Mouse (Mus musculus) hindbrain, embryonic 12.5 days (tissue): Measurements from ENCODE around the gene Slc25a14. TPM values are rescaled to one million over a fixed set of nuclear protein-coding genes. Genes with fewer than 3 reads are reported as not detected.

Experiments
- ATAC-seq: fragments of 200-750 bp; cut with Nextera tagmentation; 2 replicates; pipeline ENCODE4 v1.8.0; 2017; ENCODE audit warnings: moderate TSS enrichment; ENCODE audit not compliant: low FRiP score
- H3K27ac ChIP-seq: fragments of 300-500 bp; sonication (generic); 2 replicates; pipeline ENCODE4 v1.5.1; 2016; ENCODE audit warnings: mild to moderate bottlenecking
- H3K27me3 ChIP-seq: fragments of 300-500 bp; sonication (generic); 2 replicates; pipeline ENCODE4 v1.6.1; 2016; ENCODE audit warnings: mild to moderate bottlenecking
- H3K36me3 ChIP-seq: fragments of 300-500 bp; sonication (generic); 2 replicates; pipeline ENCODE4 v1.6.1; 2016; ENCODE audit warnings: mild to moderate bottlenecking
- H3K4me1 ChIP-seq: fragments of 300-500 bp; sonication (generic); 2 replicates; pipeline ENCODE4 v1.6.1; 2016
- H3K4me2 ChIP-seq: fragments of 300-500 bp; sonication (generic); replicated peaks from 2 replicates; pipeline ENCODE4 v1.6.1; 2016; ENCODE audit warnings: mild to moderate bottlenecking
- H3K4me3 ChIP-seq: fragments of 300-500 bp; sonication (generic); 2 replicates; pipeline ENCODE4 v1.5.1; 2016; ENCODE audit warnings: mild to moderate bottlenecking
- H3K9ac ChIP-seq: fragments of 300-500 bp; sonication (generic); 2 replicates; pipeline ENCODE4 v1.6.1; 2016; ENCODE audit warnings: mild to moderate bottlenecking, moderate library complexity
- H3K9me3 ChIP-seq: fragments of 300-500 bp; sonication (generic); replicated peaks from 2 replicates; pipeline ENCODE4 v1.6.1; 2016; ENCODE audit warnings: mild to moderate bottlenecking
- WGBS: fragments of 180-500 bp; shearing (Covaris S2); methylation state at CpG from one replicate; pipeline ENCODE4 v1.1.7; 2016; 5-methylcytosine and 5-hydroxymethylcytosine counted together
- microRNA-seq: library from miRNA; unstranded; fragments of <30 nt; microRNA quantifications from one replicate; pipeline ENCODE4, GENCODE M21; 2017
- polyA plus RNA-seq: library from polyadenylated mRNA; unstranded; fragments of >200 nt; fragmentation: Nextera tagmentation; extraction: Ambion mirVana; gene quantifications from 2 replicates; pipeline ENCODE4 v1.2.1, GENCODE M21; 2016

The Slc25a14 gene
- polyA plus RNA-seq, 1 experiment from 2014 or later = 26.9 TPM

GRCm38 (mm10) chrX:48669588-48669987 lies 46.4 kb downstream of the Slc25a14 start:
- ATAC-seq = no peak
- Histone ChIP-seq H3K36me3 (no peaks in the 10 kb centered on the region), H3K4me2 (no peak overlapping the region), H3K9me3 (no peaks in the 10 kb centered on the region), H3K27ac (no peak overlapping the region), H3K4me3 (no peak overlapping the region), H3K4me1 (no peaks in the 10 kb centered on the region), H3K9ac (no peak overlapping the region), H3K27me3 (no peaks in the 10 kb centered on the region)
- WGBS = 68% methylated on average over 3 of the region's 3 CpGs

GRCm38 (mm10) chrX:48671714-48672113 lies 48.5 kb downstream of the Slc25a14 start:
- no peak overlapping the region for H3K9ac ChIP-seq
- no peaks in the 10 kb centered on the region for H3K36me3 ChIP-seq
- no peaks in the 10 kb centered on the region for H3K4me1 ChIP-seq
- no peak overlapping the region for H3K4me3 ChIP-seq
- H3K27ac ChIP-seq = no peak overlapping the region
- no peak for ATAC-seq
- no peaks in the 10 kb centered on the region for H3K9me3 ChIP-seq
- H3K27me3 ChIP-seq = no peaks in the 10 kb centered on the region
- no peak overlapping the region for H3K4me2 ChIP-seq
- WGBS = 78% methylated on average over 3 of the region's 3 CpGs

DNA sequence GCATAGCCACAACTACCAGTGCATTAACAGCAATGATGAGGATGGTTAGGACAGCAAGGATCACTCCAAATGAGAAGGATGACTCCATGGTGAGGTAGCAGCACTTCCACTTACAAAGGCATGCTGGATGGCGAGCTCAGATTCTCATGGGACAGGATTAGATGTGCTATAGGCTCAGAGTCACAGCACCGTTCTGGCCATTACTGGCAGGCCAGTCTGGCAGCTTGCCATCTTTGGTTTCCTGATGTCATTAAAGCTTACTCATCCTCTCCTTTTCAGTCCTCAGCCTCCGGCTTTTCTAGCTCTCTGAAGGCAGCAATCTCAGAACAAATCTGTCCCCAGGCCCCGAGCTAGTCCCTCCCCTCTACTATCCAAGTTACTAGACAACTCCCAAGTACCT lies 51.0 kb downstream of the Slc25a14 start, which contains the start of gene Gpr119:
TSS of gene Gpr119 (minus strand) at position 308 of the 400 bp plus-strand sequence.
- Histone ChIP-seq H3K27me3 (no peaks in the 10 kb centered on the region), H3K4me1 (no peaks in the 10 kb centered on the region), H3K4me2 (no peak within 1 kb of the TSS), H3K9ac (no peak within 1 kb of the TSS), H3K27ac (no peak within 1 kb of the TSS), H3K9me3 (no peaks in the 10 kb centered on the region), H3K36me3 (no peaks in the 10 kb centered on the region), H3K4me3 (no peak within 1 kb of the TSS)
- 70% methylated on average over 4 of the region's 4 CpGs for WGBS
- no peak for ATAC-seq

- ATAC-seq = no peak
- H3K9ac ChIP-seq = no peak overlapping the region
- H3K4me2 ChIP-seq = no peak overlapping the region
- H3K9me3 ChIP-seq = no peaks in the 10 kb centered on the region
- no peak overlapping the region for H3K4me3 ChIP-seq
- no peaks in the 10 kb centered on the region for H3K27me3 ChIP-seq
- H3K4me1 ChIP-seq = no peaks in the 10 kb centered on the region
- no peak overlapping the region for H3K27ac ChIP-seq
- WGBS = 25% methylated on average over 3 of the region's 3 CpGs
- H3K36me3 ChIP-seq = no peaks in the 10 kb centered on the region
Observed at GRCm38 (mm10) chrX:48683451-48683850, 60.2 kb downstream of the Slc25a14 start.

DNA sequence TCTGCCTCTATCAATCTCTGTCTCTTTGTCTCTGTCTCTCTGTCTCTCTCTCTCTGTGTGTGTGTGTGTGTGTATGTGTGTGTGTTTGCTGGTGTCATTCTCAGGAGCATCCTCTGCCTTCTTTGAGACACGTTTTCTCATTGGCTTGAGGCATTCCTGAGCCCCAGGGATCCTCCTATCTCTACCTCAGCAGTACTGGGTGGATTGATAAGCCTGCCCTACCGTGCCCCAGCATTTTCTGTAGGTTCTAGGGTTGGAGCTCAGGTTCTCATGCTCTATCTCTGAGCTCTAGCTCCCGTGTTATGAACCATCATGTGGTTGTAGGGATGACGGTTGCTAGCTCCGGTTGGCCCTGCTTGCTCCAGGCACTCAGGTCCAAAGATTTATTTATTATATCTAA lies 60.6 kb downstream of the Slc25a14 start:
- no peaks in the 10 kb centered on the region for H3K9me3 ChIP-seq
- no peaks in the 10 kb centered on the region for H3K36me3 ChIP-seq
- no peak overlapping the region for H3K4me3 ChIP-seq
- H3K9ac ChIP-seq = no peak overlapping the region
- no peak overlapping the region for H3K27ac ChIP-seq
- no peaks in the 10 kb centered on the region for H3K4me1 ChIP-seq
- no peak overlapping the region for H3K4me2 ChIP-seq
- WGBS = 64% methylated on average over 5 of the region's 5 CpGs
- no peaks in the 10 kb centered on the region for H3K27me3 ChIP-seq
- ATAC-seq = no peak

DNA sequence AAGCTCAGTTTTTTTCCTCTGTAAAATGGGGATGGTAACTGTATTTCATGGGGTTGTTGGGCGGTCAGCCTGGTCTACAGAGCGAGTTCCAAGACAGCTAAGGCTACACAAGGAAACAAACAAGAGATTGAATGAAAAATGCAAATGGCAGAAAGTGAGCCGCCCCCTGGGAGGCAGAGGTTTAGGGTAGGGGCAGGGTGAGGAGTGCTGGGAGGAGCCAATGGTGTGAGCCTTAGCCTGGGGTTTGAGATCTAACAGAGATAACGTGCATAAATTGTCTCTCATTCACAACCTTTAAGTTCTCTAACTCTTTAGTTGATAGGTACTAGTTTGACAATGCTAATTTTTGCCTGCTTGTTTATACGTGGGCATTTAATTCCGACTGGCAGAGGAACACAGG lies 71.2 kb downstream of the Slc25a14 start:
- H3K4me1 ChIP-seq = peaks cover 7% of the 10 kb centered on the region
- peak overlapping the region; percentile 63 for H3K4me3 ChIP-seq
- H3K4me2 ChIP-seq = peak overlapping the region; percentile 51
- H3K36me3 ChIP-seq = peaks cover 11% of the 10 kb centered on the region
- no peak overlapping the region for H3K27ac ChIP-seq
- 12% methylated on average over 6 of the region's 6 CpGs for WGBS
- ATAC-seq = peak; percentile 89
- no peak overlapping the region; the same call in 1 of the 2 replicates for H3K9ac ChIP-seq
- H3K27me3 ChIP-seq = no peaks in the 10 kb centered on the region
- H3K9me3 ChIP-seq = no peaks in the 10 kb centered on the region

DNA sequence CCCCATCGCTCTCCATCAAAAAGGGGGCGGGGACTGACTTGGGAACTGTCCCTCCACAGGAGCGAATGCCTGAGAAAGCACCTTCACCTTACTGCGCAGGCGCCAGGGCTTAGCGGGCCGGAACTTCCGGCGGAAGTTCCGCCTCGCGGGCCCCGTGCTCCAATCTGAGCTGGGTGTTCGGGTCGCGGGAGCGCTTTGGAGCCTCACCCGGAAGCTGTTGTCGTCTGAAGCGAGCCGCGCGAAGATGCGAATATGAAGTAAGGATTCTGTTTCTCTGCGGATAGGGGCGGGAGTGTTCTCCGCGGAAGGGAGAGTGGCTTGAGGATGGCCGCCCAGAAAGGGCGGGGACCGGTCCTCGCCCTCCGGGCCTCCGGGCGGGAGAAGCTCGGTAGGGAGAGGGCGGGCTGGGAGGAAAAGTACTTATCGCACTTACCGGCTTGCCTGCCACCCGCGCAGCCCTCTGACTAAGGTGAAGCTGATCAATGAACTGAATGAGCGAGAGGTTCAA lies 71.7 kb downstream of the Slc25a14 start, which contains the start of gene Rbmx2:
TSS of gene Rbmx2 (plus strand) at position 141 of the 508 bp plus-strand sequence.
- H3K36me3 ChIP-seq = peaks cover 11% of the 10 kb centered on the region
- H3K4me2 ChIP-seq = peak within 1 kb of the TSS; percentile 54
- H3K9me3 ChIP-seq = no peaks in the 10 kb centered on the region
- no peaks in the 10 kb centered on the region for H3K27me3 ChIP-seq
- ATAC-seq = peak; percentile 97
- peak within 1 kb of the TSS; percentile 63 for H3K4me3 ChIP-seq
- 21% methylated on average over 42 of the region's 42 CpGs for WGBS
- H3K9ac ChIP-seq = peak within 1 kb of the TSS; percentile 53
- no peak within 1 kb of the TSS for H3K27ac ChIP-seq
- peaks cover 7% of the 10 kb centered on the region for H3K4me1 ChIP-seq

- H3K9ac ChIP-seq = no peak overlapping the region
- H3K27ac ChIP-seq = no peak overlapping the region
- 0 out of 2 replicates have a peak, but pooled peaks cover 4% of the 10 kb centered on the region for H3K36me3 ChIP-seq
- ATAC-seq = no peak
- H3K4me1 ChIP-seq = no peaks in the 10 kb centered on the region
- no peaks in the 10 kb centered on the region for H3K27me3 ChIP-seq
- H3K4me2 ChIP-seq = no peak overlapping the region
- 89% methylated on average over 10 of the region's 10 CpGs for WGBS
- H3K9me3 ChIP-seq = no peaks in the 10 kb centered on the region
- H3K4me3 ChIP-seq = no peak overlapping the region
Observed at GRCm38 (mm10) chrX:48709701-48710100, 86.5 kb downstream of the Slc25a14 start.

Small RNAs within 50 kb of the gene (microRNA-seq; reads per million reads assigned to microRNA genes)
- gene Gm27828 = not detected

Other genes starting within 250 kb of the Slc25a14 start
- 2.1 and 2.9 TPM in 2 replicates for gene Elf4, start 160.3 kb upstream of the Slc25a14 start, polyA plus RNA-seq
- gene Aifm1, start 109.8 kb upstream of the Slc25a14 start, polyA plus RNA-seq = 58.1 and 60.1 TPM in 2 replicates
- gene Rab33a, start 104.1 kb upstream of the Slc25a14 start, polyA plus RNA-seq = 46.4 and 46.6 TPM in 2 replicates
- 16.5 and 16.6 TPM in 2 replicates for gene Zfp280c, start 28.9 kb upstream of the Slc25a14 start, polyA plus RNA-seq
- not detected in 2 replicates for gene Gpr119, start 51.1 kb downstream of the Slc25a14 start, polyA plus RNA-seq
- gene Rbmx2, start 71.6 kb downstream of the Slc25a14 start, polyA plus RNA-seq = 21.1 and 22.1 TPM in 2 replicates